Mouse (Mus musculus) embryonic fibroblast, embryonic 13.5 days (primary cell): Measurements from ENCODE around the gene Tln2.

Source experiments
- CTCF ChIP-seq: IDR thresholded peaks from 2 replicates; pipeline ENCODE4 v1.5.1; 2011; ENCODE audit warnings: mild to moderate bottlenecking, control low read depth, low read length, moderate library complexity, borderline replicate concordance; ENCODE audit not compliant: insufficient read depth
- POLR2A ChIP-seq: IDR thresholded peaks from 2 replicates; pipeline ENCODE4 v1.6.1; 2011; ENCODE audit warnings: low read depth, mild to moderate bottlenecking, control low read depth, low read length, moderate library complexity

GRCm38 (mm10) chr9:67205175-67205574, 354.3 kb downstream of the Tln2 start:
- no peak for TF ChIP-seq POLR2A
- no peak for TF ChIP-seq CTCF
